Mouse (Mus musculus) C2C12 (cell line): ENCODE measurements around the gene Atp11a. TPM values are rescaled to one million over a fixed set of nuclear protein-coding genes. Genes with fewer than 3 reads are reported as not detected.

Source experiments
- H3K27me3 ChIP-seq: one replicate; pipeline ENCODE4 v1.6.1; 2011; ENCODE audit not compliant: control insufficient read depth, insufficient read depth, insufficient read length
- H3K36me3 ChIP-seq: one replicate; pipeline ENCODE4 v1.6.1; 2011; ENCODE audit not compliant: control insufficient read depth, insufficient read depth
- H3K4me3 ChIP-seq: one replicate; pipeline ENCODE4 v1.5.1; 2011; ENCODE audit warnings: mild to moderate bottlenecking, control low read depth; ENCODE audit not compliant: poor library complexity, insufficient read depth, severe bottlenecking
- H3K79me2 ChIP-seq: one replicate; pipeline ENCODE4 v1.6.1; 2011; ENCODE audit not compliant: control insufficient read depth, insufficient read depth
- H3K79me3 ChIP-seq: one replicate; pipeline ENCODE4 v1.6.1; 2011; ENCODE audit warnings: low read depth, control low read depth
- H3ac ChIP-seq: one replicate; pipeline ENCODE3; 2011; ENCODE audit warnings: low read depth; ENCODE audit not compliant: control insufficient read depth, insufficient read length
- CEBPB ChIP-seq: IDR thresholded peaks from one replicate; pipeline ENCODE4 v1.6.1; 2011; ENCODE audit warnings: low read depth, mild to moderate bottlenecking, control low read depth, moderate library complexity
- CTCF ChIP-seq: IDR thresholded peaks from one replicate; pipeline ENCODE4 v1.5.1; 2011; ENCODE audit not compliant: control insufficient read depth, insufficient read depth, insufficient read length
- FOSL1 ChIP-seq: IDR thresholded peaks from one replicate; pipeline ENCODE4 v1.8.0; 2011; ENCODE audit warnings: mild to moderate bottlenecking, low read length; ENCODE audit not compliant: poor library complexity, insufficient read depth, severe bottlenecking
- MAX ChIP-seq: IDR thresholded peaks from one replicate; pipeline ENCODE4 v1.6.1; 2011; ENCODE audit warnings: mild to moderate bottlenecking, control low read depth
- MYOD1 ChIP-seq: IDR thresholded peaks from one replicate; pipeline ENCODE4 v1.6.1; 2011; ENCODE audit warnings: low read depth; ENCODE audit not compliant: control insufficient read depth, insufficient read length
- MYOG ChIP-seq: IDR thresholded peaks from one replicate; pipeline ENCODE4 v1.6.1; 2011; ENCODE audit not compliant: control insufficient read depth, insufficient read length; ENCODE audit errors: extremely low read depth
- USF1 ChIP-seq: IDR thresholded peaks from one replicate; pipeline ENCODE4 v1.6.1; 2011; ENCODE audit warnings: low read depth, mild to moderate bottlenecking, control low read depth, moderate library complexity
- polyA plus RNA-seq: library from polyadenylated mRNA; unstranded; fragments of >200 nt; fragmentation: generic; extraction: Trizol; gene quantifications from one replicate; pipeline ENCODE4 v1.2.1, GENCODE M21; 2012; ENCODE audit warnings: missing spikeins

The Atp11a gene
- polyA plus RNA-seq, 1 experiment = 16.6 TPM

DNA sequence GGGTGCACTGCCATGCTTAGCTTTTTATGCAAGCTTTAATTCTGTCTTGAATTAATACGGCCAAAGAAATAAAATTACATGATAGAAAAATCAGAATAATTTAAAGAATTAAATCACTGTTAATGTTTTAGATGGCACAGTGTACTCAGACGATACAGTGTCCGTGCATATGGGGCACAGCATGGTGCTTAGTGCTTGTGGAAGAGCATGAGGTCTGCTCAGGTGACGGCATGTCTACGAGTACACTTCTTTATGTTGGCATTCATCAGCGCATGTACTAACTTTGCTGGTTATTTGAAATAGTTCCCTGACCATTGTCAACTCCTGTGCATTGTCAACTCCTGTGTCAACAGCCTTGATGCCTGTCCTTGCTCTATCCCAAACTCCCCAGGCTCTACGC, 12.5 kb downstream of the Atp11a start:
- H3K27me3 ChIP-seq = no peaks in the 10 kb centered on the region
- no peak for TF ChIP-seq USF1
- no peak for TF ChIP-seq CTCF
- TF ChIP-seq MAX = no peak
- TF ChIP-seq MYOD1 = no peak
- TF ChIP-seq FOSL1 = no peak
- TF ChIP-seq CEBPB = no peak
- TF ChIP-seq MYOG = no peak
- H3K79me3 ChIP-seq = peaks cover 4% of the 10 kb centered on the region
- H3K4me3 ChIP-seq = no peak overlapping the region
- peaks cover 9% of the 10 kb centered on the region for H3K79me2 ChIP-seq
- no peaks in the 10 kb centered on the region for H3K36me3 ChIP-seq
- no peak overlapping the region for H3ac ChIP-seq

DNA sequence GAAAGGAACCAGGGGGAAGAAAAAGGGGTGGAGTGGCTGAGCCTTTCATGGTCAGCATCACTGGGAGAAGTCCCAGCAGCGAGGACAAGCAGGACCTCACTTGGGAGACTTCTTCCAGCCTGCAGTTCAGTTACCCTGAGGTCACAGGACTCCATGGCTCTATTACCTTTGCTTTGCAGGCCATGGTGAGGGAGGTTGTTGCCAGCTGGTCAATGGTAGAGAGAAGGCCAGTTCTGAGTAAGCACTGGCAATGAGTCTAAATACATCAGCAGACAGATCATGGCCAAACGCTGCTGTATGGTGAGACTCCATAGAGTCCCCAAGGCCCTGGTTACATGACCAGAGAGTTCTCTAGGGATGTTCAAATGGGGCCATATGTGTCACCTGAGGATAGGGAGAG, 15.5 kb downstream of the Atp11a start:
- Histone ChIP-seq H3K79me2 (peaks cover 9% of the 10 kb centered on the region), H3K36me3 (no peaks in the 10 kb centered on the region), H3ac (no peak overlapping the region), H3K79me3 (peaks cover 3% of the 10 kb centered on the region), H3K4me3 (no peak overlapping the region), H3K27me3 (no peaks in the 10 kb centered on the region)
- TF ChIP-seq MYOD1 = no peak
- no peak for TF ChIP-seq MAX
- no peak for TF ChIP-seq USF1
- no peak for TF ChIP-seq CTCF
- no peak for TF ChIP-seq FOSL1
- TF ChIP-seq MYOG = no peak
- no peak for TF ChIP-seq CEBPB

DNA sequence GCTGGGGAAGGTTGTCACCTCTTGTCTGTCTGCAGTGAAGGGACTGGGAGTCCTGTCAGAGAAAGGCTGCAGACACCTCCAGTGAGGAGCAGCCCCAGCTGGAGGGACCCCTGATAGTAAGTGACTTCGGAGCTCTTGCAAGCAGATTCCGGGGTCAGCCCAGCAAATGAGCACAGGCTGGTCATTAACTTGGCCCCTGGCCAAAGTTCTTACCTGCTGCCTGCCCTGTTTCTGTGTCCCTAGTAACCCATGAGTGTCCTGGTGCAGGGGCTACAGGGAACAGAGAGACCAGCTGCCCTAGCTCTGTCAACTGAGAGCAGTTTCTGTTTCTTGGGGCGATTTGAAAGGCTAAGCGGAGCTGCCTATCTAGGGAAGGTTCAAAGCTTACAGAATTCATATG, 17.1 kb downstream of the Atp11a start:
- H3K79me3 ChIP-seq = peaks cover 3% of the 10 kb centered on the region
- H3K79me2 ChIP-seq = peaks cover 9% of the 10 kb centered on the region
- H3K36me3 ChIP-seq = no peaks in the 10 kb centered on the region
- H3K4me3 ChIP-seq = no peak overlapping the region
- TF ChIP-seq CTCF (no peak), CEBPB (no peak), FOSL1 (no peak), MAX (no peak), USF1 (no peak), MYOD1 (no peak)
- H3ac ChIP-seq = no peak overlapping the region
- H3K27me3 ChIP-seq = no peaks in the 10 kb centered on the region

DNA sequence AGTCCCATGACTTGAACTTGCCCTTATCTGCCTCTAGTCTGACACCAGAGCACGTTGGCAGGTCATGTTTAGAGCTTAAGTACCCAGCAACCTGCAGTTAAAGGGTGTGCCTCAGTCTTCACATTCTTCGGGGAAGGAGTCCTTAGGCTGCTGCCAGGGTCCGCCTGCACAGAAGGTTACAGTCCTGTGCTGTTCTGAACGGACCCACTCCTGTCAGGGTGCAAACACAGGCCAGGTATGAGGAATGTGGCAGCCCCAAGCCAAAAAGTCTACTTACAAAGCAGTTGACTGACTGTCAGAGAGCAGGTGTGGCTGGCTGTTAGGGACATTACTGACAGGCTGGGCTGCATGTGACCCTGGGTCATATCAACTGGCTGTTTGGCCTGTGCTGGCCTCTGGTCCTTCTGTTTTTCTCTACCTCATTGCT, 18.1 kb downstream of the Atp11a start:
- TF ChIP-seq MYOD1 = no peak
- no peak for TF ChIP-seq CTCF
- no peak overlapping the region for H3K4me3 ChIP-seq
- H3K79me3 ChIP-seq = peaks cover 1% of the 10 kb centered on the region
- H3K27me3 ChIP-seq = no peaks in the 10 kb centered on the region
- no peaks in the 10 kb centered on the region for H3K36me3 ChIP-seq
- peaks cover under 1% of the 10 kb centered on the region for H3K79me2 ChIP-seq
- H3ac ChIP-seq = no peak overlapping the region

DNA sequence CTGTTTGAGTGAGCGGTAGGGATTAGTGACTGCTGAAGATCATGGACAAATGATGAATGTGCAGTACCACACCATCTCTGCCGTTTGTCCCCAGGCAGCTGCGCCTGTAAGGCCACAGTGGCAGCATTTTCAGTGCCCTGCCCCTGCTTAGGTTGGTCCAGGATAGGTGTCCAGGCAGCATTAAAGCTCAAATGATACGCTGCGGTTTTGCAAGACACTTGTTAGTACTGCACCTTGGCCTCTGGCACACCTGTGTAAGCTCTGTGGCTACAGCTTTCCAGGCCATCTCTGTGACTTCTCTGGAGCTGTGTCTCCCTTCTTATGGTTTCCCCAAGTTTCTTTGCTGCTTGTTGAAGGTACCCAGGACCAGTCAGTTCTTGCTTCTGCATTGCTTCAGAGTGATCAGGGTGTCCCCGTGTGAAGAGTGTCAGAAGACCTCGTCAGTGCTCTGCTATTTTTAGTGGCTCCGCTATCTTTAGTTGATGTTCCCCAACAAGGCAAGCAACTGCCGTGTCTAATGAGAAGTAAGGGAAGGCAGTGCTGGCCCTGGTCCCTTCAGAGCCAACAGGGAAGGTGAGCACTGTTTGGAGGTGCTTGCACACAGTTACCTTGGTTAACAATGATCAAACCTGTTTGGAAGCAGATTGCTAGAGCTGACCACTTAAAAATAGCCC, 18.6 kb downstream of the Atp11a start:
- no peak overlapping the region for H3ac ChIP-seq
- no peak overlapping the region for H3K4me3 ChIP-seq
- peaks cover 1% of the 10 kb centered on the region for H3K79me3 ChIP-seq
- no peaks in the 10 kb centered on the region for H3K27me3 ChIP-seq
- TF ChIP-seq USF1 = no peak
- TF ChIP-seq FOSL1 = no peak
- TF ChIP-seq MYOG = no peak
- TF ChIP-seq CTCF = no peak
- TF ChIP-seq MAX = no peak
- no peak for TF ChIP-seq CEBPB
- no peak for TF ChIP-seq MYOD1
- no peaks in the 10 kb centered on the region for H3K36me3 ChIP-seq
- H3K79me2 ChIP-seq = no peaks in the 10 kb centered on the region

DNA sequence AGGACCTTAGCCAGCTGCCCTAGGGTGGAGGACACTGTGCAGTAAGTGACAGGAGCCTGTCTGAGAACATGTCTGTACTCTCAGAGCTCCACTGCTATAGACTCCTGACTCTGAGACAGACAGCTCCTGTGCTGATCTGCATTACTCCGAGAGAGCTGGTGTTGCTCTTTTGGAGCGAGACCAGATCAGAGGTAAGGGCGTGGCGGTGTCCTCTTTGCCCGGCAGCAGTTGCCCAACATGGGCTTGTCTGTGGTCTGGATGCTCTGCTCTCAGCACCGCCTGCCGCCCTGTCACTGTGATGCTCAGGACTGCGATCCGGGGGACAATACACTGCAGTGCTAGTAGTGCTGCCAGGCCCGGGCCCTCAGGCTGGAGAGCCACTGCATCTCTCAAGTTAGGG, 19.4 kb downstream of the Atp11a start:
- Histone ChIP-seq H3K79me3 (peaks cover 1% of the 10 kb centered on the region), H3K27me3 (no peaks in the 10 kb centered on the region), H3ac (no peak overlapping the region), H3K36me3 (no peaks in the 10 kb centered on the region), H3K4me3 (no peak overlapping the region), H3K79me2 (no peaks in the 10 kb centered on the region)
- TF ChIP-seq CTCF (no peak), MYOG (no peak), MYOD1 (no peak)
